Mouse (Mus musculus): ENCODE measurements around the gene Osbpl8.

DNA sequence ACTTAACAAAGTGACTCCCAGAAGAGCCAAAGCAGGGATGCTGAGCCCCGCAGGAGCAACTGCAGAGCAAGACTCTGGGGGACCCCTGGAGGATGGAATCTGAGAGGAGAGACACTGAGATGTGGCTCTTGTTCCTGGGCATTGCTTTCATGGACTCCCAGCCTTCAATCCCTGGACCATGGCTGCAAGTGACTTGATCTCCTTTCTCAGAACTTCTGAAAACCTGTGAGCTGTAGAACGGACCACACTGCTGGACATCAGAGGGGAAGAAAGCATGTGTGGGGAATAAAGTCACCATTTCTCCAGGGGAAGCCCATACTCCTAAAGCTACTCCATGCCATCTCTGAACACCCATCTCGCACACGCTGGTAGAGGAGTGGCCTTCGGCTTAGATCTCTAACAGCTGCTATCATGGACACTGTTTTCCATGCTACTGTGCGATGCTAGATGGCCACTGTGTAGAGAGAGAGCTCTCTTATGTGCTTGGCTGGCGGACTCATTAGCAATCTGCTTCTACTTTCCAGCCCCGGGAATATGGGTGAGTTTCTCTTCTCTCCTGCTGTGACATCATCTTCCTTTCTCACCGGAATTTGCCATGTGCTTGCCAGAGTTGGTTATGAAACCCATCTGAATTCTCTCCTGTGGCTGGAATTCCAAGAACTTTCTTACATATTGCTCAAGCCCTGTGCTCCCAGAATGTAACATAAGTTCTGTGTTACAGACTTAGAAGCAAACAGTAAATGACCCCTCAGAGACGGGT is 150.3 kb downstream of the Osbpl8 start:
- TF ChIP-seq CTCF (IDR thresholded peaks at IDR 0.05) (no peak), POLR2A (IDR thresholded peaks at IDR 0.05; ENCODE audit: insufficient read depth, low read depth, low read length) (no peak), EP300 (IDR thresholded peaks at IDR 0.05; ENCODE audit: insufficient read depth, low read depth, low read length) (no peak)

Measured in heart, adult 2 months (tissue).